Mouse (Mus musculus): ENCODE data around the gene Hk2. TPM values are rescaled to one million over a fixed set of nuclear protein-coding genes. Genes with fewer than 3 reads are reported as not detected.
"Not testable (repeated sequence)": the region's sequence is repeated elsewhere in the genome, so short reads cannot be mapped to it uniquely, and the experiment has no call there.

Gene Hk2
- total RNA-seq, 2 experiments from 2014 or later: 2.4 to 3.4 TPM

DNA sequence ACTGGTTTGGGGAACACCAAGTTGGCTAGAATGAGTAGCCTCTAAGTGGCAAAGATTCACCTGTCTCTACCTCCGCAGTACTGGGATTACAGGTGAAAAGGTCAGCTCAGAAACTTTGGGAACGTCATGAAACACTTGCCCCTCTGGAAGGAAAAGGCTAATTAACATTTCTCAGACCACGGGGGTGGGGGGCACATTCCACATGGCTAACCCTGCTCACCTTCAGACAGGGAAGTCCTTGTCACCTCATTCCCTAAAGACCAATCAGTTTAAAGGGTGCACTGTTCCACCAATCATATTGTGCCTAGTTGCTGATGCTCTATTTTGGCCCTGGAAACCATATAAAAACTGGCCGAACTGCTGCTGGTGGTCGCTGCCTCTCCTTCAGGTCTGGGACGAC is 73.0 kb downstream of the Hk2 start:
- intact Hi-C loops (cut with DNase I): loop anchor here (10.0 kb wide), 1 partner anchor 576 kb away; no protein-coding TSS in a partner anchor
- DNase-seq: no peak

DNA sequence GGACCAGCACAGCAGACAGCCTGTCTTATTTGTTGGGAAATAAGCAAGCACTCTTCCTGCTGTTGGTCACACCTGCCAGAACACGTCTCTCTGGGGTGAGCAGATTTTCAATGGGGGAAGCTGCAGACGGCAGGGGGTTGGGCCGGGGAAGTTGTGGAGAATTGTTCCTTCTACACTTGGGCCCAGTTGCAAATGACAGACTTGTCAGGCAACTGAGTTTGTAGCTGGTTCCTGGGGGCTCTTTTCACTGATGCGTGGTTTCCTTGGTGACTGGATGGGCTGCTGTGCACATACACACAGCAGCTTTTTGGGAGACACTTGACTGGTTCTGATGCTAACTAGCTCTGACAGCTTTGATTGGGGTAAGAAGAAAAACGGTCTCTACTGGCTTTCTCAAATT is 74.4 kb downstream of the Hk2 start:
- DNase-seq: no peak
- intact Hi-C loops (cut with DNase I): loop anchor here (10.0 kb wide), 2 partner anchors 575 to 725 kb away; no protein-coding TSS in a partner anchor

DNA sequence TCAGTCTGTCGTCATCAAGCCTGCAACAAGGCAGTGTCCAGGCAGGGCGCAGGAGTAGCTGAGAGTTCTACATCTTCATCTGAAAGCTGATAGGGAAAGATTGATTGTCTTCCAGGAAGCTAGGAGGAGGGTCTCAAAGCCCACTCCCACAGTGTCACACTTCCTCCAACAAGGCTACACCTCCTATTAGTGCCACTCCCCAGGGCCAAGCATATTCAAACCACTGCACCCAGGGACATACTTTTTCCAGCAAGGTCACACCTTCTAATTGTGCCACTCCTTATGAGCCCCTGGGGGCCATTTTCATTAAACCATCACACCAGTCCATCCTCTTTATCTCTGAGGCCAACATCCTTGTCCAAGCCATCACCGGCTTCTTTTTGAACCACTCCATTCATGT is 77.5 kb downstream of the Hk2 start:
- intact Hi-C loops (cut with DNase I): loop anchor here (10.0 kb wide), 1 partner anchor 722 kb away; no protein-coding TSS in a partner anchor
- DNase-seq: no peak

DNA sequence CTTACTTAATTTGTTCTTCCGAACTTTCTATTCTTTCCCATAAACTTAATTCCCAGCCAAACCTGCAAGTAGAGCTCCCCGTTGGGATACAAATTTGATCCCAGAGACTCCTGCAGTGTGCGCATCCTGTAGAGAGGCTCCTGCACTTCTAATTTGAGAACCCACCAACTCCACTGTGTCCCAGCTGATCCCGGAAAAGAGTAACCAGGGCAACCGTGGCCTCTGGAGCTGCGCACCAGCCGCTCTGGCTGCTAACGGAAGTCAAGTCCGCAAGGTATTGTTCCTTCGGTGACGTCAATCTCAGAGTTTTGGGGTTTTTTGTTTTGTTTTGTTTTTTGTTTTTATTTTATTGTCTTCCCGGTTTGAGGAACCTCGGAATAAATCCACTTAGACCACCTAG is 79.6 kb downstream of the Hk2 start:
- intact Hi-C loops (cut with DNase I): loop anchor here (10.0 kb wide), 1 partner anchor 720 kb away; no protein-coding TSS in a partner anchor
- DNase-seq: no peak

DNA sequence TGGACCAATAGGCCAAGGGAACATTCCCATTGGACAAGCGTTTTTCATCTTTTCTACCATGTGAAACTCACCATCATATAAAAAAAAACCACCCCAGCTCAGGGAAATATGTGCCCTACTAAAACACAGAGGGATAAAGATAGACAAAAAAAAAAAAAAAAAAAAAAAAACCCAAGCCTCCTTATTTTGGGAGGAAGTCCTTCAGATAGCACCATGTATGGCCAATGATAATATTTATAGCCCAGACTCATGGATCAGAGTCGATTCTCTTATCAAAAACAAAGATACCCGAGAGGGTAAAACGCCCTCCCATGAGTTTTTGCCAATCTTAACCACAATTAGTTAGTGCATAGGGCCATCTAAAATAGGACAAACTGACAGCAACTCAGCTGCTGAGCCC is 84.8 kb downstream of the Hk2 start:
- intact Hi-C loops (cut with DNase I): no loop called here
- DNase-seq: no peak

DNA sequence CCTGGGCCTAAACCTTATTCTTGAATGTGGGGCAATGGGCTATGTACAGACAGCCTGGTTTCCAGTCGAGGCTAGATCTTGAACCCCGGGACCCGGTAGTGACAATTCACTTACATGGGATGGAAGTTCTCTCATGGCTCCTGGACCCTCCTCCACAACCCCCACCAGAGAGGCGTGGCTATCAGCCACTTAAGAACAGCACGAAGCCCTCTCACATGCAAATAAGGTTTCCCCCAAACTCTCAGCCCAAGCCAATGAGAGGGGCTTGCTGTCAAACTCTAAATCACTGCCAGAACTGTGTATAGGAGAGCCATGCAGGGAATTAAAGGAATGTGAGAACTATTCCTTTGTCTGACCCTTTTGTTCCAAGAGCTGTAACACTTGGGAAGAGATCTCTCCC is 85.7 kb downstream of the Hk2 start:
- DNase-seq; intact Hi-C loops (cut with DNase I): not testable (repeated sequence)

DNA sequence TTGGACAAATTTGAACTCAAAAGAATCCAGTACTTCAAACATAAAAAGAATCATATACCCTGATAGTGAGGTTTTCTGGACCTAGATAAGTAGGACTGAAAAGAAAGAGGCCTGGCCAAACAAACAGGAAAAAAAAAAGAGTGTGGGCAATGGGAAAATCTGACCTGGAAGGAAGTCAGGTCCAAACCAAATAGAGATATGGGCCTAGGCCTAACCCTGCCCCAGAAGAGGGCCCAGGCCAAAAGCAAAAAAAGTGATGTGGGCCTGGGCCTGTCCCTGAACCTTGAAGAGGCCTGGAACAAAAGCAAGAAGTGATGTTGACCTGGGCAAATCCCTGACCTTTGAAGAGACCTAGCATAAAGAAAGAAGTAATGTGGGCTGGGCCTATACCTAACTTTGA is 90.1 kb downstream of the Hk2 start:
- intact Hi-C loops (cut with DNase I): no loop called here
- no peak for DNase-seq

DNA sequence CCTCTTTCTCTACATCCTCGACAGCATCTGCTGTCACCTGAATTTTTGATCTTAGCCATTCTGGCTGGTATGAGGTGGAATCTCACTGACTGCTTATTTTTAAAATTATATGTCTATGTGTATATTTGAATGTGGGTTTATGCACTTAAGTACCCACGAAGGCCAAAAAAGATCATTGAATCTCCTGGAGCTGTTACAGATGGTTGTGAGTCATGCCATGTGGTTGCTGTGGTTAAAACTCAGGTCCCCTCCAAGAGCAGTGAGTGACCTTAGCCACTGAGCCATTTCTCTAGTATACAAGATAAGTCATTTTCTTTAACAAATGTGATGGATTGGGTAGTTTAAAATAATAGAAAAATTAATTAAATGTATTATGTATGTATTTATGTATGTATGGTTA is 95.0 kb downstream of the Hk2 start:
- intact Hi-C loops (cut with DNase I); DNase-seq: not testable (repeated sequence)

DNA sequence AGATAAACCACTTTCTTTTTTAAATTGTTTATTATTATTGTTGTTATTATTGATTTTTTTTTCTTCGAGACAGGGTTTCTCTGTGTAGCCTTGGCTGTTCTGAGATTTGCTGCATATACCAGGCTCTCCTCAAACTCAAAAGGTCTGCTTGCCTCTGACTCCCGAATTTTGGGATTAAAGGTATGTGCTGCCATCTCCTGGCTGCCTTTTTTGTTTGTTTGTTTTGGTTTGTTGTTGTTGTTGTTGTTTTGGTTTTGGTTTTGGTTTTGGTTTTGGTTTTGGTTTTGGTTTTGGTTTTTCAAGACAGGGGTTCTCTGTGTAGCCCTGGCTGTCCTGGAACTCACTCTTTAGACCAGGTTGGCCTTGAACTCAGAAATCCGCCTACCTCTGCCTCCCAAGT is 96.6 kb downstream of the Hk2 start:
- intact Hi-C loops (cut with DNase I); DNase-seq: not testable (repeated sequence)

Other genes with a start within 250 kb of the Hk2 start
- gene Pole4, start 69.1 kb downstream of the Hk2 start, total RNA-seq (2021): 10 to 100 TPM; 69.8 to 70.3 TPM
- 10 to 100 TPM; 51.3 to 54.0 TPM for gene Sema4f, start 165.3 kb upstream of the Hk2 start, total RNA-seq (2021)
- under 1 TPM in 1 of 2 experiments, not detected in 1; 0.44 TPM for gene M1ap, start 172.4 kb upstream of the Hk2 start, total RNA-seq (2021)